Mouse (Mus musculus) G1E (cell line): ENCODE measurements at regions not wholly inside any gene's neighbourhood (a gene's known extent, or its start where the extent isn't known, plus 50 kb on each side); places are given as distances from the start of the nearest gene placed in this dataset.

Experiments used
- ATAC-seq: 2 replicates; pipeline ENCODE4 v1.8.0; 2016; ENCODE audit warnings: mild to moderate bottlenecking; ENCODE audit not compliant: insufficient number of reproducible peaks, poor library complexity, low FRiP score, severe bottlenecking; ENCODE audit errors: extremely low read depth
- DNase-seq: peaks from one replicate; pipeline ENCODE4 v3.0.0; 2012; ENCODE audit warnings: low spot score
- H3K27me3 ChIP-seq: 2 replicates; pipeline ENCODE4 v1.6.1; 2012; ENCODE audit warnings: mild to moderate bottlenecking, low read length, inconsistent platforms; ENCODE audit not compliant: insufficient read depth
- H3K36me3 ChIP-seq: replicated peaks from 2 replicates; pipeline ENCODE3; 2012; ENCODE audit warnings: mild to moderate bottlenecking, inconsistent platforms
- H3K4me1 ChIP-seq: 2 replicates; pipeline ENCODE4 v1.6.1; 2012; ENCODE audit warnings: low read depth, low read length, inconsistent platforms, mixed read lengths; ENCODE audit not compliant: insufficient read depth
- H3K4me3 ChIP-seq: 2 replicates; pipeline ENCODE4 v1.5.1; 2012; ENCODE audit warnings: low read depth, mild to moderate bottlenecking, inconsistent platforms, low read length, moderate library complexity, mixed read lengths
- H3K9me3 ChIP-seq: replicated peaks from 2 replicates; pipeline ENCODE4 v1.6.1; 2012; ENCODE audit warnings: inconsistent platforms
- CTCF ChIP-seq: IDR thresholded peaks from 2 replicates; pipeline ENCODE4 v1.5.1; 2012; ENCODE audit warnings: low read depth, low read length, inconsistent platforms, mixed read lengths
- GATA1 ChIP-seq: IDR thresholded peaks from 2 replicates; pipeline ENCODE4 v1.6.1; 2012; ENCODE audit warnings: borderline replicate concordance, low read length, inconsistent platforms, mixed read lengths
- GATA2 ChIP-seq: IDR thresholded peaks from 2 replicates; pipeline ENCODE4 v1.6.1; 2012; ENCODE audit warnings: low read depth, low read length, inconsistent platforms, borderline replicate concordance
- POLR2AphosphoS5 ChIP-seq: IDR thresholded peaks from 2 replicates; pipeline ENCODE4 v1.6.1; 2012; ENCODE audit warnings: low read depth, low read length, inconsistent platforms; ENCODE audit not compliant: insufficient replicate concordance
- TAL1 ChIP-seq: conservative IDR thresholded peaks from 2 replicates; pipeline ENCODE4 v1.6.1; 2012; ENCODE audit warnings: low read depth, low read length, inconsistent platforms, mixed read lengths

- DNase-seq = no peak
- Histone ChIP-seq H3K9me3 (peaks cover 9% of the 10 kb centered on the region; the same call in 1 of the 2 replicates), H3K4me3 (no peak overlapping the region), H3K36me3 (no peaks in the 10 kb centered on the region), H3K4me1 (no peaks in the 10 kb centered on the region), H3K27me3 (no peaks in the 10 kb centered on the region)
- no peak for ATAC-seq
- no peak for TF ChIP-seq GATA2
- no peak for TF ChIP-seq GATA1
- TF ChIP-seq CTCF = no peak
- no peak for TF ChIP-seq POLR2AphosphoS5
- TF ChIP-seq TAL1 = no peak
Measured at GRCm38 (mm10) chr3:52158788-52159260, 53.9 kb upstream of the Maml3 start.

GRCm38 (mm10) chr3:52161688-52162087 lies 56.8 kb upstream of the Maml3 start:
- Histone ChIP-seq H3K9me3 (peaks cover 12% of the 10 kb centered on the region), H3K4me1 (no peaks in the 10 kb centered on the region), H3K4me3 (no peak overlapping the region), H3K36me3 (no peaks in the 10 kb centered on the region), H3K27me3 (no peaks in the 10 kb centered on the region)
- ATAC-seq = no peak
- TF ChIP-seq GATA1 = no peak
- no peak for TF ChIP-seq GATA2
- DNase-seq = no peak

- H3K4me3 ChIP-seq = no peak overlapping the region
- DNase-seq = no peak
Measured at GRCm38 (mm10) chr3:52163990-52164389, 59.1 kb upstream of the Maml3 start.

DNA sequence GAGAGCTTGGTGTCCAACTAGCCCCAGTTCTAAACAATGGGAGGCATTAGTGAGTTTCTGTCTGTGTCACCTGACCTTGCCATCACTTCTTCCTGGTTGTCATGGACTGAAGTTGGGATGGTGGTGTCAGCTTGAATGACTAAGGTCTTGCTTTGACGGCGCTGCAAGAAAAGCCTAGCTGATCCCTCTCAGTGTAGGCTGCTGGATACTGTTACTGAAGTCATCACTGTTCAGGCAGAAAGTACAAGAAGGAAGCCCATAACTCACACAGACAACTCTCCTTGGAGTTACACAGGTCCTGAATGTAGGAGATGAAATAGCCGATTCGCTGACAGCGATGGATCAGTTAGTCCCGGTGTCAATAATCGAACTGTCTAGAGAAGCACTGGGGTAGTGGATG lies 62.5 kb upstream of the Maml3 start:
- DNase-seq = no peak
- no peaks in the 10 kb centered on the region for H3K4me1 ChIP-seq
- no peak for TF ChIP-seq TAL1
- TF ChIP-seq POLR2AphosphoS5 = no peak
- no peak for TF ChIP-seq CTCF
- no peak for TF ChIP-seq GATA2
- TF ChIP-seq GATA1 = no peak

More at GRCm38 (mm10) chr3:52163990-52164389, 59.1 kb upstream of the Maml3 start:
- TF ChIP-seq TAL1 (no peak), POLR2AphosphoS5 (no peak), GATA1 (no peak), CTCF (no peak), GATA2 (no peak)
- Histone ChIP-seq H3K36me3 (no peaks in the 10 kb centered on the region), H3K4me1 (no peaks in the 10 kb centered on the region), H3K9me3 (peaks cover 7% of the 10 kb centered on the region), H3K27me3 (no peaks in the 10 kb centered on the region)
- ATAC-seq = no peak

GRCm38 (mm10) chr3:52170847-52171246 lies 66.0 kb upstream of the Maml3 start:
- no peak overlapping the region for H3K4me3 ChIP-seq
- ATAC-seq = no peak

More for the DNA sequence above, 62.5 kb upstream of the Maml3 start:
- Histone ChIP-seq H3K36me3 (no peaks in the 10 kb centered on the region), H3K9me3 (peaks cover 8% of the 10 kb centered on the region), H3K4me3 (no peak overlapping the region), H3K27me3 (no peaks in the 10 kb centered on the region)
- ATAC-seq = no peak

DNA sequence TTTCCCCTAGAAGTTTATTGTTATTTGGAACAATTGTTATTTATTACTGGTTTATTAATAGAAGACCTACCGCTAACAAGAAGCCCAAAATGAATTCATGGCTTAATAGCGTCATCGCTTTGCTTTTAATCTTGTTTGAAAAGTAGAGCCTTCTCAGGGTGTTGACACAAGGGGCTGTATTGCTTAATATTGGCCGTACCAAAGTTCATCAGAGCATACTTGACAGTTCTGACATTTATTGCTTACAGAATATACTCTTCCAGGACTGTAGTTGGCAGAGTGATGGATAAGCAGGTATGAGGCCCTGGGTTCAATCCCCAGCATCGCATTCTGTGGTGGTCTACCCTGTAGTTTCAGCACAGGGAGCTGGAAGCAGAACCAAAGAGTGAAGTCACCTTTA lies 66.4 kb upstream of the Maml3 start:
- Histone ChIP-seq H3K36me3 (no peaks in the 10 kb centered on the region), H3K4me3 (no peak overlapping the region), H3K4me1 (no peaks in the 10 kb centered on the region), H3K9me3 (peaks cover 4% of the 10 kb centered on the region), H3K27me3 (no peaks in the 10 kb centered on the region)
- ATAC-seq (no peak), DNase-seq (no peak)
- TF ChIP-seq TAL1 = no peak
- no peak for TF ChIP-seq GATA1
- TF ChIP-seq POLR2AphosphoS5 = no peak
- no peak for TF ChIP-seq GATA2
- TF ChIP-seq CTCF = no peak

More at GRCm38 (mm10) chr3:52170847-52171246, 66.0 kb upstream of the Maml3 start:
- DNase-seq = no peak
- Histone ChIP-seq H3K36me3 (no peaks in the 10 kb centered on the region), H3K4me1 (no peaks in the 10 kb centered on the region), H3K9me3 (peaks cover 4% of the 10 kb centered on the region), H3K27me3 (no peaks in the 10 kb centered on the region)
- TF ChIP-seq CTCF = no peak
- TF ChIP-seq GATA1 = no peak
- no peak for TF ChIP-seq GATA2
- TF ChIP-seq TAL1 = no peak
- no peak for TF ChIP-seq POLR2AphosphoS5
